Mouse (Mus musculus): Measurements from ENCODE around the gene Gcgr. TPM values are rescaled to one million over a fixed set of nuclear protein-coding genes. Genes with fewer than 3 reads are reported as not detected.

Gcgr gene
- polyA plus RNA-seq, 1 experiment from 2014 or later: 2.5 TPM

DNA sequence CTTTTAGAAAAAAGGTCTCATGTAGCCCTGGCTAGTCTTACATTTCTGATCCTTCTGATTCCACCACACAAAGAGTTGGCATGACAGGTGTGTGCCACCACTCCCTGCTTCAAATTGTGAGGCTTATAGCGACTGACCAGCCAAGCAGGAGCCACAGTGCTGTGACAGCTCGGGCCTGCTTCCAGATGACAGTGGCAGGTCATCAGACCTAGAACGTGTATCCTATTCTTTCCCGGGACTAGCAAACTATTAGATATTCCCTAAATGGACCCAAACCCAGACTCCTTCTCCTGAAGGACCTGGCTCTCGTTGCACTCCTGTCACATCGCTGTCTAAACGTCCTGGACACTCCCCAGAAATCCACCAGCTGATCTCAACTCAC lies 18.3 kb downstream of the Gcgr start:
- Histone ChIP-seq H3K27ac (replicated peaks in 1 of 2; ENCODE audit: control insufficient read depth in 1 of 2, insufficient read depth in 1 of 2, low read depth in 2 of 2, low read length in 2 of 2) (peak overlapping the region; percentile 87 to 95), H3K4me2 (ENCODE audit: low read length) (peak overlapping the region; percentile 96), H3K4me3 (ENCODE audit: control insufficient read depth in 1 of 2, insufficient read depth in 1 of 2, low read depth in 1 of 2, low read length in 2 of 2) (peak overlapping the region; percentile 70 to 98), H3K4me1 (ENCODE audit: control insufficient read depth in 2 of 2, insufficient read depth in 2 of 2, low read length in 2 of 2) (peaks cover 12 to 21% of the 10 kb centered on the region in 2 experiments), H3K9me3 (ENCODE audit: control insufficient read depth, low read length) (no peaks in the 10 kb centered on the region), H3K9ac (ENCODE audit: low read length) (peak overlapping the region; percentile 93), H3K27me3 (ENCODE audit: control insufficient read depth, insufficient read depth, low read length) (no peaks in the 10 kb centered on the region), H3K36me3 (ENCODE audit: control insufficient read depth, insufficient read depth, low read length) (peaks cover 18% of the 10 kb centered on the region)
- ATAC-seq (ENCODE audit: insufficient number of reproducible peaks, insufficient read depth, low FRiP score, low read depth): no peak
- WGBS: 20% methylated on average over 7 of the region's 7 CpGs

DNA sequence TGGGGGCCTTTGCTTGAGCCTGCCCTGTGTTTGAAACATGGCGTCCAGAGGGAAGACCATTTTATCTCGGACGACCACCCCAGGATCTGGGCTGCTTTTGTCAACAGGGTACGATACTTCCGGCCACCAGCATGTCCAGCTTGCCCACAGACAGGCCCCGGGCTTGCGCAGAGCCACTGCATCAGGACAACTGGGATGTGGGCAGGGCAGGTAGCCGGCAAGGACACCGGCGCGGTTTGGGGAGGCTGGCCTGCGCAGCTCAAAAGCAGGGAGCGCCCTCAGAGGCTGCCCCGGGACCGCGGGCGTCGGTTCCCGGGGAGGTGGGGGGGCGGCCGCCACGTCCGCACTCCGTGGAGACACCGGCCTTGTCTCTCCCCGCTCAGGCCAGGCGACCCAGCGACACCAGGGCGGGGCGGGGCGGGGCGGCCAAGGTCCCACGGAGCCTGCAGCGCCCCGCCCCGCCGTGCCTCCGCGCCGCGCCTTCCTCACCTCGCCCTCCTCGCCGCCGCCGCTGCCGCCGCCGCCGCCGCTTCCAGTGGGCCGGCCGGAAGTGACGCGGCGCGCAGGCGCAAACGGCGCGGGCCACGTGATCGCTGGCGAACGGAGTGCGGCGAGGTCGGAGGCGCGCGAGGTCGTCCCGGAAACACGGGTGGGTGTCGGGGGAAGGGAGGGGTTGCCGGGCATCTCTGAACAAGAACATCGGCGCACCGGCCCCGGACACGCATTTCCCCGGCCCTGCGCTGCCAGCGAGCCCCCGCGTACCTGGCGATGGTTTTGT lies 18.9 kb downstream of the Gcgr start, which contains the start of gene Mcrip1:
Gene Mcrip1, minus strand, starts transcription at position 560 of the 778 bp plus-strand sequence.
- Histone ChIP-seq H3K4me2 (ENCODE audit: low read length) (peak within 1 kb of the TSS; percentile 96), H3K4me3 (ENCODE audit: control insufficient read depth in 1 of 2, insufficient read depth in 1 of 2, low read depth in 1 of 2, low read length in 2 of 2) (peak within 1 kb of the TSS; percentile 70 to 98), H3K27ac (replicated peaks in 1 of 2; ENCODE audit: control insufficient read depth in 1 of 2, insufficient read depth in 1 of 2, low read depth in 2 of 2, low read length in 2 of 2) (peak within 1 kb of the TSS; percentile 87 to 95), H3K9me3 (ENCODE audit: control insufficient read depth, low read length) (no peaks in the 10 kb centered on the region), H3K9ac (ENCODE audit: low read length) (peak within 1 kb of the TSS; percentile 93), H3K27me3 (ENCODE audit: control insufficient read depth, insufficient read depth, low read length) (no peaks in the 10 kb centered on the region), H3K4me1 (ENCODE audit: control insufficient read depth in 2 of 2, insufficient read depth in 2 of 2, low read length in 2 of 2) (peaks cover 12 to 22% of the 10 kb centered on the region in 2 experiments), H3K36me3 (ENCODE audit: control insufficient read depth, insufficient read depth, low read length) (peaks cover 13% of the 10 kb centered on the region)
- peak; percentile 83 for ATAC-seq (ENCODE audit: insufficient number of reproducible peaks, insufficient read depth, low FRiP score, low read depth)
- under 1% methylated on average over 80 of the region's 87 CpGs for WGBS

DNA sequence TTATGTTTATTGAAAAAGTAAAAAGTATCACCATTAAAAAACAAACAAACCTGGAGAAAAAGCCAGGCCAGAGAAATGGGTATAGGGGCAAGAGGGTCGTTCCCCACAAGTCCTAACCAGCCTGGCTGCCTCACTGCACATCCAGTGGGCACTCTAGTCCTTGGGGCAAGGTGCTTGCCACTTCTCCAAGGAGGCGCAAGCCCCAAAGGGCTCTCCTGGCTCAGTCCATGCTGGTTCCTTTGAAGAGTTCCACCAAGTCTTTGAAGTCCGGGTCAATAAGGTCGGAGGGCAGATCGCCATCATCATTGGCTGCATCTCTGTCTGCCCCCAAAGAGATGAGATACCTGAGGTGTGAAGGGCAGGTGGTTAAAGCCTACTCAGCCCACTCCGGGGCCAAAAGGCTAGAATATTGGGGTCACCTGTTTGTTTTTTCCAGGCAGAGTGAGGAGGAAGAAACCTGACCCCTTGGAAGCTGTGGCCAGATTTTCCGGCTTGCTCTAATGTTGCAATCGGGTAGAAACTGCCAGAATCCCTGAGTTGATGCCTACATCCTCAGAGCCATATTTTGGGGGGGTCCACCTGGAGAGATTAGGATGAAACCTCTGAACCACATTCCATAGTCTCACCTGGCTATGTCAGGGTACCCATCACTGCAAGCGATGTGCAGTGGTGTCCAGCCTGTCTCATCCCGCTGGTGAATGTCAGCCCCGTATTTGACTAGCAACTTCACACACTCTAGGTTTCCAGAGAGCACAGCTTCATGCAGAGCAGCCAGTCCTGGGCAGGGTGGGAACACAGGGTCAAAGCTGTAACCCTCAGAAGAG lies 19.7 kb downstream of the Gcgr start:
- whole genome bisulfite sequencing: 76% methylated on average over 11 of the region's 11 CpGs
- H3K9me3 ChIP-seq (ENCODE audit: control insufficient read depth, low read length): no peaks in the 10 kb centered on the region
- ATAC-seq (ENCODE audit: insufficient number of reproducible peaks, insufficient read depth, low FRiP score, low read depth): no peak
- H3K9ac ChIP-seq (ENCODE audit: low read length): peak overlapping the region; percentile 93
- peaks cover 6% of the 10 kb centered on the region; the same call in 1 of the 2 replicates for H3K36me3 ChIP-seq (ENCODE audit: control insufficient read depth, insufficient read depth, low read length)
- H3K4me1 ChIP-seq (ENCODE audit: control insufficient read depth in 2 of 2, insufficient read depth in 2 of 2, low read length in 2 of 2): peaks cover 14 to 30% of the 10 kb centered on the region in 2 experiments
- H3K4me2 ChIP-seq (ENCODE audit: low read length): peak overlapping the region; percentile 96
- peak overlapping the region; percentile 70 to 98 for H3K4me3 ChIP-seq (ENCODE audit: control insufficient read depth in 1 of 2, insufficient read depth in 1 of 2, low read depth in 1 of 2, low read length in 2 of 2)
- peak overlapping the region; percentile 48 to 75 for H3K27ac ChIP-seq (replicated peaks in 1 of 2; ENCODE audit: control insufficient read depth in 1 of 2, insufficient read depth in 1 of 2, low read depth in 2 of 2, low read length in 2 of 2)
- H3K27me3 ChIP-seq (ENCODE audit: control insufficient read depth, insufficient read depth, low read length): no peaks in the 10 kb centered on the region

DNA sequence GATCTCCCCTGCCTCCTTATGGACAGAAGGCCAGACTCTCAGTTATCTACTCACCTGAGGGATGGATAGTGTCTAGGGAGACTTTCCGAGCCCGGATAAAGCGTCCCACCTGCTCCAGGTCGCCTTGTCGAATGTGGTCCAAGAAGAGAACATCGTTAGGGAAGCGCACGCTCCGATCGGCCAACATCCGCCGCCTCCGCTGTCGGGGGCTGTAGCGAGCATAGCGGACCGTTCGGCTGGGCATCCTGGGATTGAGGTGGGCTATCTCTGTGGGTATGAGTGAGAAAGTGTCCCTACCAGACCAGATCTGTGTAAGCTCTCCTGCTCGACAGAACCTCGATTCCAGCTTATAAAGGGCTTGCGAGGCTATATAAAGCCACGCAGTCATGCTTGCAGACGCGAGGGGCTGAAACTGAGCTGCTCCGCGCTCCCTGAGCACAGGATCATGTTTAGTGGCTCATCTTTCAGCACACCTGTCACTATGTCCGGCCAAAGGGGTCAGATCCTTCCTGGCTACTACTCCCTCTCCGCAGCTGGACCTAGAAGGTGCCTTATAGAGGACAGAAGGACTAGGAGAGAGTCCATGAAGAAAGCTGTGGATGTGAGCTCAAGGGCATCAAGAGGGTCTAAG lies 20.4 kb downstream of the Gcgr start, which contains the start of gene Ppp1r27:
Gene Ppp1r27, minus strand, starts transcription at position 323 of the 631 bp plus-strand sequence.
- WGBS: 91% methylated on average over 28 of the region's 28 CpGs
- Histone ChIP-seq H3K9me3 (ENCODE audit: control insufficient read depth, low read length) (no peaks in the 10 kb centered on the region), H3K36me3 (ENCODE audit: control insufficient read depth, insufficient read depth, low read length) (peaks cover 5% of the 10 kb centered on the region; the same call in 1 of the 2 replicates), H3K4me1 (ENCODE audit: control insufficient read depth in 2 of 2, insufficient read depth in 2 of 2, low read length in 2 of 2) (peaks cover 19 to 32% of the 10 kb centered on the region in 2 experiments), H3K9ac (ENCODE audit: low read length) (peak within 1 kb of the TSS; percentile 93), H3K4me2 (ENCODE audit: low read length) (peak within 1 kb of the TSS; percentile 96), H3K27ac (replicated peaks in 1 of 2; ENCODE audit: control insufficient read depth in 1 of 2, insufficient read depth in 1 of 2, low read depth in 2 of 2, low read length in 2 of 2) (peak within 1 kb of the TSS in 1 of 2 experiments; percentile 75; a peak in 2 of 4 replicates), H3K27me3 (ENCODE audit: control insufficient read depth, insufficient read depth, low read length) (no peaks in the 10 kb centered on the region), H3K4me3 (ENCODE audit: control insufficient read depth in 1 of 2, insufficient read depth in 1 of 2, low read depth in 1 of 2, low read length in 2 of 2) (peak within 1 kb of the TSS; percentile 70 to 98)
- ATAC-seq (ENCODE audit: insufficient number of reproducible peaks, insufficient read depth, low FRiP score, low read depth): no peak

DNA sequence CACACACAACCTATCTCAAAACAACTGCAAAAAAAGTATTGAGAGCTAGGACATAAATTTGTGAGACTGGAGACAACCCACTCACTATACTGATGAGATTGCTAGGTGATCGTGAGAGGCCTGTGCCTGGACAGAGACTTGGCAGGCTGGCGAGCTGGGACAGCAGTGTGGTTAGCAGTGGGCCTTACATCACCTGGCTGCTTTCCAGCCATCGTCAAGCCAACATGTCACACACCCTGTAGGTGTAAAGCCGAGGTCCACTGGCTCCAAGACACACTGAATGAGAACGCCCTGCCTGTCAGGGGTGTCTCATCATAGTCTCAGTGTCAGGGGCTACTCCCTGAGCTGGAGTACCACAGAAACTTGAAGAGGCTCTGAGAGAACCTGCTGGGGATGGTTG lies 22.2 kb downstream of the Gcgr start:
- Histone ChIP-seq H3K9me3 (ENCODE audit: control insufficient read depth, low read length) (0 out of 2 replicates have a peak, but pooled peaks cover 5% of the 10 kb centered on the region), H3K4me3 (ENCODE audit: control insufficient read depth in 1 of 2, insufficient read depth in 1 of 2, low read depth in 1 of 2, low read length in 2 of 2) (no peak overlapping the region), H3K27ac (replicated peaks in 1 of 2; ENCODE audit: control insufficient read depth in 1 of 2, insufficient read depth in 1 of 2, low read depth in 2 of 2, low read length in 2 of 2) (no peak overlapping the region), H3K4me2 (ENCODE audit: low read length) (no peak overlapping the region), H3K9ac (ENCODE audit: low read length) (no peak overlapping the region), H3K27me3 (ENCODE audit: control insufficient read depth, insufficient read depth, low read length) (no peaks in the 10 kb centered on the region), H3K4me1 (ENCODE audit: control insufficient read depth in 2 of 2, insufficient read depth in 2 of 2, low read length in 2 of 2) (peaks cover 19 to 27% of the 10 kb centered on the region in 2 experiments), H3K36me3 (ENCODE audit: control insufficient read depth, insufficient read depth, low read length) (no peaks in the 10 kb centered on the region)
- WGBS: 58% methylated on average over 5 of the region's 5 CpGs
- no peak for ATAC-seq (ENCODE audit: insufficient number of reproducible peaks, insufficient read depth, low FRiP score, low read depth)

DNA sequence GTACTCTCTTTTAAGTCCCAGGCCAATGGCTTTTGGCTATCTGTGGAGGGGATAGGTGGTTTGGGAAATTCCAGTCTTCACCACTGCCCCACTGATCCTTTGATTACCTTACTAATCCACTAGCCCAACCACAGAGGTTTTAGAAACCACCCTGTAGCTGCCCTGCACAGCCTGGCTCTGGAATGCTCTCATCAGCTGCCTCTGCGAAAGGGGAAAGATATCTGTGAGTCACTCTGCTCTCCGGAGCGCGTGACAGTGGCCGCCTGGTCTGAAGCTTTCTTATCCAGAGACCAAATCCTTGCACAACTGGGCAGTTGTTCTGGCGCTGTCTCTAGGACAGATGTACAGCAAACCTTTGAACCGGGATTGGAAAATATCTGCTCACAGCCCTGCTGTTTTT lies 24.3 kb downstream of the Gcgr start:
- peaks cover 11% of the 10 kb centered on the region for H3K36me3 ChIP-seq (ENCODE audit: control insufficient read depth, insufficient read depth, low read length)
- H3K9me3 ChIP-seq (ENCODE audit: control insufficient read depth, low read length): 0 out of 2 replicates have a peak, but pooled peaks cover 5% of the 10 kb centered on the region
- ATAC-seq (ENCODE audit: insufficient number of reproducible peaks, insufficient read depth, low FRiP score, low read depth): 0 out of 2 replicates have a peak, but pooled peaks have one; percentile 46
- H3K27ac ChIP-seq (replicated peaks in 1 of 2; ENCODE audit: control insufficient read depth in 1 of 2, insufficient read depth in 1 of 2, low read depth in 2 of 2, low read length in 2 of 2): peak overlapping the region; percentile 29 to 67
- H3K4me1 ChIP-seq (ENCODE audit: control insufficient read depth in 2 of 2, insufficient read depth in 2 of 2, low read length in 2 of 2): peaks cover 10 to 16% of the 10 kb centered on the region in 2 experiments
- 20% methylated on average over 7 of the region's 7 CpGs for WGBS
- H3K27me3 ChIP-seq (ENCODE audit: control insufficient read depth, insufficient read depth, low read length): no peaks in the 10 kb centered on the region
- H3K4me3 ChIP-seq (ENCODE audit: control insufficient read depth in 1 of 2, insufficient read depth in 1 of 2, low read depth in 1 of 2, low read length in 2 of 2): no peak overlapping the region
- H3K9ac ChIP-seq (ENCODE audit: low read length): peak overlapping the region; percentile 46
- H3K4me2 ChIP-seq (ENCODE audit: low read length): peak overlapping the region; percentile 21; the same call in 1 of the 2 replicates

DNA sequence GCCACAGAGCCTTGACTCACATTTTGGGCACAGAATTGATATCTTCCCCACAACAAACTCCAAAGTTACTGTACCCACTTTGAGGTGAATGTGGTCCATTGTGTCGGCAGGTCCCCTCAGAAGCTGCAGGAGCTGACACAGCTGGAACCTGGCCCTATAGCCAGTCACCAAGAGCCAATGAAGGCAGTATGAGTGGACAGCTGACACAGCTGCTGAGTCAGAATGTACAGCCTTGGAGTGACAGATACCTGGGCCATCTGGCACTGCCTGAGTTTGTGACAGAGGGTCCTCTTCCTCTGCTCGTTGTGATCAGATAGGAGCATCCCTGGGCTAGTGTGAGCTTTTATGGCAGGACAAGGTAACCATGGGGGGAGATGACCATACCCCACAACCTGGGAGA lies 24.8 kb downstream of the Gcgr start:
- Histone ChIP-seq H3K4me3 (ENCODE audit: control insufficient read depth in 1 of 2, insufficient read depth in 1 of 2, low read depth in 1 of 2, low read length in 2 of 2) (no peak overlapping the region), H3K36me3 (ENCODE audit: control insufficient read depth, insufficient read depth, low read length) (peaks cover 15% of the 10 kb centered on the region), H3K4me2 (ENCODE audit: low read length) (peak overlapping the region; percentile 21; the same call in 1 of the 2 replicates), H3K27ac (replicated peaks in 1 of 2; ENCODE audit: control insufficient read depth in 1 of 2, insufficient read depth in 1 of 2, low read depth in 2 of 2, low read length in 2 of 2) (peak overlapping the region; percentile 17 to 67; a peak in 2 of 4 replicates), H3K9me3 (ENCODE audit: control insufficient read depth, low read length) (0 out of 2 replicates have a peak, but pooled peaks cover 5% of the 10 kb centered on the region), H3K27me3 (ENCODE audit: control insufficient read depth, insufficient read depth, low read length) (no peaks in the 10 kb centered on the region), H3K4me1 (ENCODE audit: control insufficient read depth in 2 of 2, insufficient read depth in 2 of 2, low read length in 2 of 2) (peaks cover 7 to 12% of the 10 kb centered on the region in 2 experiments; a peak in 3 of 4 replicates), H3K9ac (ENCODE audit: low read length) (peak overlapping the region; percentile 46)
- no peak for ATAC-seq (ENCODE audit: insufficient number of reproducible peaks, insufficient read depth, low FRiP score, low read depth)
- WGBS: 45% methylated on average over 2 of the region's 2 CpGs
